Mouse (Mus musculus) c-Kit-positive CD71-negative TER-119-negative erythroid progenitor cells, embryonic 14.5 days (primary cell): Measurements from ENCODE around the gene Prdx4.
A peak's percentile ranks its signal among the peaks of the same experiment; 100 is the strongest.
"Not testable (repeated sequence)": the region's sequence is repeated elsewhere in the genome, so short reads cannot be mapped to it uniquely, and the experiment has no call there.

ENCODE experiments used
- DNase-seq: peaks from one replicate; pipeline ENCODE4 v3.0.0-alpha.2; 2013; ENCODE audit warnings: low read depth

Gene Prdx4

GRCm38 (mm10) chrX:155340654-155341053, at the start of gene Prdx4:
TSS of gene Prdx4 (minus strand) at chrX:155340754.
- DNase-seq: no peak

DNA sequence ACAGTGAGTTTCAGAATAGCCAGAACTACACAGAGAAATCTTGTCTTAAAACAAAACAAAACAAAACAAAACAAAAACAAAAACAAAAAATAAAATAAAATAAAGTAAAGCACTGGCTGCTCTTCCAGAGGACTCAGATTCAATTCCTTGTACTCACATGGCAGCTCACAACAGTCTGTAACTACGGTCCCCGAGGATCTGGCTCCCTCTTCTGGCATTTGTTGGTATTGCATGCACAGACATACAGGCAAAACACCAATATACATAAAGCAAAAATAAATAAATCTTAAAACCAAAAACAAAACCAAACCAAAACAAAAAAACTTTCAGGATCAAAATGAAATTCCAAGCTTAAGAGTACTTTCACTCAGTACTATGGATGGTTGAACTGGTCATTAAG, 36.0 kb upstream of the Prdx4 start:
- DNase-seq: peak; percentile 8

DNA sequence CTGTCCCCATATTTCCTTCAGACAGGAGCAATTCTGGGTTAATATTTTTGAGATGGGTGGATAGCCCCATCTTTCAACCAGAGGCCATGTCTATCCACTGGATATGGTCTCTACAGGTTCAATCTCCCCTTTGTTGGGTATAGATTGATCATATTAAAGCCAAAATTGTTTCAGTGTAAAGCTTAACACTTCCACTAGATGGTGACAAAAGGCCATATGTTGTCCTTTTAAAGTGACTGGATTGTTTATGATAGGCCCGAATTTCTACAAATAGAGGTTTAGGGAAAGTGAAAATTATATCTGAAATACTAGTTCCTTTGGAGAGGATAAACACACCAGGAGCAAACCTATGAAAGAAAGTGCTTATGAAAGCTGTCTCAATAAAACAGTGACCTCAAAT, 34.9 kb upstream of the Prdx4 start:
- DNase-seq: no peak

- not testable (repeated sequence) for DNase-seq
Observed at GRCm38 (mm10) chrX:155370110-155370509, 29.6 kb upstream of the Prdx4 start.

DNA sequence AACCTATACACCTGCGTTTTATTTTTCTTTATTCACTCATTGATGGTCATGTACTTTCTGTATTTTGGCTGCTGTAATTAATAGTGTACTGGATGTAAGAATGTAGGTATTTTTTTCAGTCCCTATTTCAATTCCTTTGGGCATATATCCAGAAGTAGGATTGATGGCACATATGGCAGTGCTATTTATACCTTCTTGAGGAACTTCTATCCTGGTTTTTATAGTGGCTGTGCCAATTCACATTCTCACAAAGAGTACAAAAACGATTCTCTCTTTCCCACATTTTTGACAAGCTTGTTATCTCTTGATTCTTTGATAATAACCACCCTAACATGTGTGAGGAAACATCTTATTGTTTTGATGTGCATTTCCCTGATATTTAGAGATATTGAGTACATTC, 24.5 kb upstream of the Prdx4 start:
- no peak for DNase-seq

DNA sequence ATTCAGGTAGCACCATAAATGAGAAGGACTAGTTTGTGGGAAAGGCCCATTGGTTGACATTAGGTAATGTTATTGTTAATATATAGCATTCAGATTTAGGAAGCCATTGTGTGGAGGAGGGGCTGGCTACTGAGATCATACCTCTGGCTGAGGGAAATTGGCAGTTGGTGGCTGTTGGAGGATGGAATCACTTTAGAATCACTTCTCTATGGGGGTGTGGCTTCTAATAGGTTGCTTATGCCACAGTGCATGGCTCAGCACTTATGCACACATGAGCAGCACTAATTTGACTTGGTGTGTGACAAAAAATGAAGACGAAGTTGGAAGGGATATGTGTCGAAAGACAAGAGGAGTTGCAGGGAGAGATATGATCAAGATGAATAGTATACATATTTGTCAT, 5.7 kb upstream of the Prdx4 start:
- no peak for DNase-seq

- peak; percentile 46 for DNase-seq
Observed at GRCm38 (mm10) chrX:155337905-155338721, 2.4 kb downstream of the Prdx4 start.

DNA sequence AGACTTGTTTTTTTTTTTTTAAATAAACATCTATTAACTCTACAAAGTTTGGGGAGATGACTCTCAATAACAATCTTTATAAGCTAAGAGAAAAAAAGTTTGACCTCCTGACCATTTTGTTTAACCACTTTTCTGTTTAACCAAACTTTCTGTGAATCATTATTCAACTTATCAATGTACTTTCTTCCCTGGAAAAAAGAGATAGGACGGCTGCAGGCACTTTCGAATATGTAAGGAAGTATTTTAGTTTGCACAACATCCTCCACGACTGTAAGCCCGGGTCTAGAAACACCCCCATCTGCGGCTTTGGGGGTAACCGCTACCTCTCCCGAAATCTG, 3.0 kb downstream of the Prdx4 start:
- DNase-seq: no peak

DNA sequence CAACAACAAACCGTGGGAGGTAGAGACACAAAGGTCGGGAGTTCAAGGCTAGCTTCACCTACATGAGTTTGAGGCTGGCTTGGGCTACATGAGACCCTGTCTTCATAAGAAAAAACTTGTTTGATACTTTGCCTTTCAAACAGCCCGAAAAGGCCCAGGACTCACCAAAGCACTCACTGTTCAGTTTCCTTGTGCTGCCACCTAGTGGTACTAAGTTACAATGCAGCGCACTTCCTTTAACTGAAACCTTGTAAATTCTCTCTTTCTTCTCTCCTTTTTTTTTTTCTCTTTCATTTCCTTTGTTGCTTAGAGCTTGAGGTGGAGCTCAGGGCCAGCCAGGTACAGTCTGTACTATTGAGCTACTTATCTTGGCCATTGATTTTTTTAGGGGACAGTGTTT, 22.5 kb downstream of the Prdx4 start:
- DNase-seq: peak; percentile 35

GRCm38 (mm10) chrX:155306390-155306789, 34.2 kb downstream of the Prdx4 start:
- no peak for DNase-seq

DNA sequence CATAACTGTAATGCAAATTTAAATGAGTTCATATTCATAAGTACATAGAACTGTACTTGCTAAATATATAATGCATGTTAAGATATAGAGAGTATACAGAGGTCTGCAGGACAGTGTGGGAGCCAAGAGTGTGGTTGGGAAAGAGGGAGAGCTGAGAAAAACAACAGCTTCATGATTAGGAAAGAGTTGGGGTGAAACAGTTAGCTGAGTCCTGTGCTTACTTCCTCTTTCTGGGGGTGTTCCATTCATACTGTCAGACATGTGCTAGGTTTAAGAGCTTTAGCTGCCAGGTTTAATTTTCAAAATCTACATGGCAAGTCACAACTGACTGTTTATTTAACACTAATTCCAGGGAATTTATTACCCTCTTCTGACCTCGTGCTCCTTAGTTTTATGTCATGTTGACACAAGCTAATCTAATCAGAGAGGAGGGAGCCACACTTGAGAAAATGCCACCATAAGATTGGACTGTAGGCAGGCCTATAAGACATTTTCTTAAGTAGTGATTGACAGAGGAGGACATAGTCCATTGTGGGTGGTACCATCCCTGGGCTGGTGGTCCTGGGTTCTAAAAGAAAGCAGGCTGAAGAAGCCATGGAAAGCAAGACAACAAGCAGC, 60.0 kb downstream of the Prdx4 start:
- DNase-seq: peak; percentile 3

DNA sequence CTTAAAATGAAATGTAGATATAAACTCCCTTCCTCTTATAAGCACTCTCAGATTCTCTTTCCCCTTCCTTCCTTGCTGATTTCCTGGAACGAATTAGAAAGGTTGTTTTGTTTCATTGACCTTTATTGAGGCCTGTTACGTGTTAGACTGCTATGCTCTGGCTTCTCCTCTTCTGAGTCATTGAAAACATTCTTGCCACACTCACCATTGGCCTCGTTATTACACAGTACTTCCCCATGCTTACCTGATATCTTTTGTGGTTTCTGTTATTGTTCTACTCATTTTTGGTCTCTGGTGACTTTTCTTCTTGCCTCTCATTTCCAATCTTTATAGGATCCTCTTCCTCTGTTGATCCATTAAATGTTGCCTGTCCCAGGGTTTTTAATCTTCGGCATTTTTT, 62.1 kb downstream of the Prdx4 start:
- DNase-seq: peak; percentile 2
